Mouse (Mus musculus): ENCODE results near the gene Nutf2-ps1.

- no peak for TF ChIP-seq CTCF (IDR thresholded peaks at IDR 0.05; ENCODE audit: borderline replicate concordance, insufficient read depth, low read depth, low read length)
- no peak for TF ChIP-seq POLR2A (IDR thresholded peaks at IDR 0.05; ENCODE audit: borderline replicate concordance, insufficient read depth, low read length)
Observed at GRCm38 (mm10) chr19:53554402-53554801, 34.5 kb downstream of the Nutf2-ps1 start.

Data from cerebellum, adult 2 months (tissue).